Mouse (Mus musculus) forebrain, embryonic 13.5 days (tissue): Measurements from ENCODE around the gene Apobec2. TPM values are rescaled to one million over a fixed set of nuclear protein-coding genes. Genes with fewer than 3 reads are reported as not detected.
A peak's percentile ranks its signal among the peaks of the same experiment; 100 is the strongest.

Experiments
- ATAC-seq: fragments of 200-750 bp; cut with Nextera tagmentation; 2 replicates; pipeline ENCODE4 v1.8.0; 2017
- H3K27ac ChIP-seq: fragments of 300-500 bp; sonication (generic); 2 replicates; pipeline ENCODE4 v1.5.1; 2015; ENCODE audit warnings: inconsistent platforms, mild to moderate bottlenecking, moderate library complexity
- H3K27me3 ChIP-seq: fragments of 300-500 bp; sonication (generic); 2 replicates; pipeline ENCODE4 v1.6.1; 2015; ENCODE audit warnings: mild to moderate bottlenecking, inconsistent platforms
- H3K36me3 ChIP-seq: fragments of 300-500 bp; sonication (generic); 2 replicates; pipeline ENCODE4 v1.6.1; 2015; ENCODE audit warnings: mild to moderate bottlenecking, inconsistent platforms; ENCODE audit not compliant: poor library complexity, severe bottlenecking
- H3K4me1 ChIP-seq: fragments of 300-500 bp; sonication (generic); 2 replicates; pipeline ENCODE4 v1.6.1; 2015; ENCODE audit warnings: inconsistent platforms
- H3K4me2 ChIP-seq: fragments of 300-500 bp; sonication (generic); 2 replicates; pipeline ENCODE4 v1.6.1; 2015; ENCODE audit warnings: inconsistent platforms, mild to moderate bottlenecking, moderate library complexity
- H3K4me3 ChIP-seq: fragments of 300-500 bp; sonication (generic); 2 replicates; pipeline ENCODE4 v1.5.1; 2015; ENCODE audit warnings: mild to moderate bottlenecking, inconsistent platforms
- H3K9ac ChIP-seq: fragments of 300-500 bp; sonication (generic); 2 replicates; pipeline ENCODE4 v1.6.1; 2015; ENCODE audit warnings: mild to moderate bottlenecking, inconsistent platforms
- H3K9me3 ChIP-seq: fragments of 300-500 bp; sonication (generic); replicated peaks from 2 replicates; pipeline ENCODE4 v1.6.1; 2016; ENCODE audit warnings: inconsistent platforms
- WGBS: fragments of 180-500 bp; shearing (Covaris S2); methylation state at CpG from one replicate; pipeline ENCODE4 v1.1.7; 2015; 5-methylcytosine and 5-hydroxymethylcytosine counted together
- polyA plus RNA-seq: library from polyadenylated mRNA; unstranded; fragments of >200 nt; fragmentation: Nextera tagmentation; extraction: Ambion mirVana; gene quantifications from 2 replicates; pipeline ENCODE4 v1.2.1, GENCODE M21; 2015

Apobec2 gene
- polyA plus RNA-seq, 1 experiment from 2014 or later, result 0.72 TPM

DNA sequence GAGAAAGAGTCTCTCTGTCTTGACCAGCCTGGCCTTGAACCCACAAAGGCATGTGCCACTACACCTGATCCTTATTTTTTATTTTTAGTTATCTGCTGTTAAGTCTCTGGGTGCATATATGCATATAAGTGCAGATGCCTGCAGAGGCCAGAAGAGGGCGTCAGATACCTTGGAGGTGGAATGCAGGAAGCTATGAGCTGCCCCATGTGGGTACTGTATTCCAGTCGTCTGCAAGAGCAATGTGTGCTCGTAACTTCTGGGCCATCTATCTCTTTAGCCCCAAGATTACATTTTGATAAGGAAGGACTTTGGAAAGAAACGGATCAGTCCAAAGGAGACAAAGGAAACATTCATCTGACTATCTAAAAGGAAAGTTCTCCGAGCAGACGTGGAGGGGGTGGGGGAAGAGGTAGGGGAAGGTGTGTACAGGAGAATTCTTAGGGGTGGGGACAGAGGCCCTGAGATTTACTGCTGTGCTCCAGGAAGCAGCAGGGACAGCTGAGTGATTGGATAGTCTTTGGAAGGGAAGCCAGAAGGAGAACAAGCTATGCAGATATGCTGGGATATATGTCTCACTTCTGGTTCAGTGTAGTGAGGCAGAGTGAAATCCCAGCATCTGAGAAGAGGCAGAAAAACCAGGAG lies 1.1 kb upstream of the Apobec2 start:
- WGBS, result 75% methylated on average over 6 of the region's 6 CpGs
- Histone ChIP-seq H3K36me3 (no peaks in the 10 kb centered on the region), H3K9me3 (no peaks in the 10 kb centered on the region), H3K27ac (no peak overlapping the region), H3K9ac (no peak overlapping the region), H3K27me3 (no peaks in the 10 kb centered on the region), H3K4me3 (no peak overlapping the region), H3K4me2 (no peak overlapping the region), H3K4me1 (peaks cover 20% of the 10 kb centered on the region)
- no peak for ATAC-seq

DNA sequence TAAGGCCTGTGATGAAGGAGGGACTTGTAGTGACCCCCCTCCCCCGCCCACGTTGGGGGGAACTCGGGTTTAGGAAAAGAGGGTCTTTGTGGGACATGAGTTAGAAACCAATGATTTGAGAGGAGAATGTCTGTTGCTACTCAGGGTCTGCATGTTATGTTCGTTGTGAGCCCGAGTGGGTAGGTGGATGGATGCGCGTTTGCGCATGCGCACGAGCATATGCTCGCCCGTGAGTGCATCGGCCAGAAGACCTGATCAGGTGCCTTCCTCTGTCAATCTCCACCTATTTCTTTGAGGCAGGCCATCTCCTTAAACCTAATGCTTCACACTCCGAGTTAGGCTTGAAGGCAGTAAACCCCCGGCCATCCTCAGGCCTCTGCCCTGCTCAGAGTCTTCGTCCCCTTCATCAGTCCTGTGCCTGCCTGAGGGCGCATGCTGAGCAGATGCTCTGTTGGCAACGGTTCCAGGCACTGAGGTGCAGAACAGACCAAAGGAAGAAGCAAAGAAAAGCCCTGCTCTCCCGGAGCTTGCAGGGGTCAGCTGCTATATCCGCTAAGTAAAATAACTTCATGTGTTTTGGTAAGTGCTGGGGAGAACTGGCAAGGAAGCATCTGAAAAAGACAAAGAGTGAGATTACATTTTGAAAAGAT lies 401 bp upstream of the Apobec2 start:
- Histone ChIP-seq H3K27ac (no peak overlapping the region; the same call in 1 of the 2 replicates), H3K36me3 (no peaks in the 10 kb centered on the region), H3K9ac (no peak overlapping the region), H3K4me3 (no peak overlapping the region), H3K9me3 (no peaks in the 10 kb centered on the region), H3K4me1 (peaks cover 20% of the 10 kb centered on the region), H3K4me2 (no peak overlapping the region), H3K27me3 (no peaks in the 10 kb centered on the region)
- WGBS, result 74% methylated on average over 20 of the region's 20 CpGs
- no peak for ATAC-seq

DNA sequence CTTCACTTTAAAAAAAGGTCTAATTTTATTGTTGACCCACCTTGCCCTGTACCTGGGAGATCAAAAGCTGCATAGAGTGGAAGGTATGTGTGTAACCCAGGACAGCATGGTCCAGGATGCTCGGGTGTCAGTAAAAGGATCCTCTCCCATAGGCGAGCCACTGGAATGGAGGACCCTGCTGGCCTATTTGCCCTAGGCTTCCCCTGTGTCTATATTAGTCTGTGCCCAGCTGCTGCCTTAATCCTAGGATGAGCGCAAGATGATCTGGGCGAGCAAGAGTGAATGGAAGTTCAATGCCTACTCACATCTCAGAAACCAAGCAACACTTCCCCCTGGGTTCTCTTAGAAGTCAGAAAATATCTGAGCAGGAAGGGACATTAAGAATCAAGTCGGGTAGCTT lies 1.7 kb downstream of the Apobec2 start:
- no peak overlapping the region for H3K27ac ChIP-seq

DNA sequence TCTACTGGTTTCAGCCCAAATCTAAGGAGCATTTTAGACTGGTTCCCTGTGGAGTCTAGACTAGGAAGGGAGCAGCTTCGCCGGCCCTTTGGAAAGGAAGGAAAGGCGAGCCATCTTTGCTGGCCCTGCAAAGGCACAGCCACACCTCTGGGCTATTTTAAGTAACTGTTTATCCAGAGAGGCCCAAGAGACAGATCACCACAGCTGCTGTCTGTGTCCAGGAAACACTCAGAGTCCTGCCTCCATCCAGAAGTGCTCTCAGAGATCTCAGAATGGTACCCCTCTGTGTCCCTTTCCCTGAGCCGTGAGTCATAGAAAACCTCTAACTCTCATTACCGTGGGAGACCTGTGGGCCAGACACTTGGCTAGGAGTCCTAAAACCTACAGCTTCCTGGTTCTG lies 2.3 kb downstream of the Apobec2 start:
- Histone ChIP-seq H3K4me1 (peaks cover 24% of the 10 kb centered on the region), H3K4me2 (no peak overlapping the region), H3K36me3 (no peaks in the 10 kb centered on the region), H3K27me3 (no peaks in the 10 kb centered on the region), H3K9me3 (no peaks in the 10 kb centered on the region), H3K27ac (no peak overlapping the region), H3K4me3 (no peak overlapping the region), H3K9ac (no peak overlapping the region)
- 62% methylated on average over 5 of the region's 5 CpGs for WGBS
- no peak for ATAC-seq

More for the DNA sequence above, 1.7 kb downstream of the Apobec2 start:
- Histone ChIP-seq H3K4me1 (peaks cover 18% of the 10 kb centered on the region), H3K4me2 (no peak overlapping the region), H3K9me3 (no peaks in the 10 kb centered on the region), H3K4me3 (no peak overlapping the region), H3K9ac (no peak overlapping the region), H3K36me3 (no peaks in the 10 kb centered on the region), H3K27me3 (no peaks in the 10 kb centered on the region)
- no peak for ATAC-seq
- WGBS, result 76% methylated on average over 5 of the region's 5 CpGs

DNA sequence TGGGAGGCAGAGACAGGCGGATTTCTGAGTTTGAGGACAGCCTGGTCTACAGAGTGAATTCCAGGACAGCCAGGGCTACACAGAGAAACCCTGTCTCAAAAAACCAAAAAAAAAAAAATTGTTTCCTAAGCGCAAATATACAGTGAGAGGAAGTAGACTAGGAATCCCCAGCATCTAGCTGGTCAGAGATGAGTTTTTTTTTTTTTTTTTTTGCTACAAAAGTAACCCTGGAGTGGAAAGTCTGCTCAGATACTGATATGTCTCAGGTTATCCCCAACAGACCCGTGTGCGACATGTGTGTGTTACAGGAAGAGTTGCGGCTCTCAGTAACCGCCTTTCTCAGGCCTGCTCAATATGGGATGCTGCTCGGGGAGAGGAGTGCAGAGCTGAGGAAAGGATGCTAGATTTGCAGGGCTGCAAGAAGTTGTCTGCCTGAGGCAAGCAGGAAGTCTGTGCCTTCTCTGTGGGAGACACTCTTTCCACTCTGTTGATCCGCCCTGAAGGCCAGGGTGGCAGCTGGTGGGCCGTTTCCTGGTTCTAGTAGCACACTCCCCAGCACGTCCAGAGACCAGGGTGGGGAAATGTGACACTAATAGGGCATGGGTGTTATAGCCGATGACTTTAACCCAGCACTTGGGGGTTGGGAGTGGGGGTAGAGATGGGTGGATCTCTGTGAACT lies 4.7 kb downstream of the Apobec2 start:
- H3K4me2 ChIP-seq, result no peak overlapping the region
- H3K4me1 ChIP-seq, result peaks cover 23% of the 10 kb centered on the region
- no peak for ATAC-seq
- H3K27ac ChIP-seq, result no peak overlapping the region
- H3K36me3 ChIP-seq, result no peaks in the 10 kb centered on the region
- H3K9me3 ChIP-seq, result no peaks in the 10 kb centered on the region
- no peak overlapping the region for H3K4me3 ChIP-seq
- no peaks in the 10 kb centered on the region for H3K27me3 ChIP-seq
- 79% methylated on average over 11 of the region's 11 CpGs for WGBS
- H3K9ac ChIP-seq, result no peak overlapping the region

DNA sequence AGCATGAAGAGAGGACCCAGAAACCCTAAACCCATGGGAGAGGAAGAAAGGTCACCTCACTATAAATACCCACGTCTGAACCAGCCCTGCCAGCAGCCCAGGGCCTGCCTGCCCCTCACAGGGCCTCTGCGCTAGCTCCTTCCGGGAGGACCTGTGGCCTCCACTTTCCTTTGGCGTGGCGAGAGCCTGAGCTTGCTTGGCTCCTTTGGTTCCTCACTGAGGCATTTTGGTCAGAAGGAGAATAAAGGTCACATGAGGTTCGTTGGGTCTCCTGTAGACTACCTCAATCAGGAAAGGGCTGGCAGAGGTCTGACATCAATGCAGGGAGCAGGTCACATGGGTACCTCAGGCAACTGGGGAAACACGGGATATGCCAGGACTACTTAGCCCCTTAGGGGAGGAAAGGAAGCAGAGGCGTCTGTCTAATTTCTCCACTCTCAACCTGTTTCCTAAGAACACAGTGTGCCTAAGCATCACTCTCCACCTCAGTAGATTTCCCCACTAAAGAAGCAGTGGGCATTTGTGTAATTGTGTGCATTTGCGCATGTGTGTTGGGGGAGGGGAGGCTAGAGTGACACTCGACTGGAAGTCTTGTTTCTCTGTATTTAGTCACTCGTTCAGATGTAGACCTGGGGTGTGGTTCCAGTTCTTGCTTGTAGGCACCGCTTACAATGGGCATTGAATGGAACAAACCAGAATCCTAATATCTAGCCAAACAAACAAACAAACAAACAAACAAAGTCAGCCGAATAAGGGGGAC lies 5.6 kb downstream of the Apobec2 start:
- H3K27ac ChIP-seq, result no peak overlapping the region; the same call in 1 of the 2 replicates
- 75% methylated on average over 13 of the region's 13 CpGs for WGBS
- ATAC-seq, result no peak
- H3K4me1 ChIP-seq, result peaks cover 15% of the 10 kb centered on the region
- no peaks in the 10 kb centered on the region for H3K36me3 ChIP-seq
- no peaks in the 10 kb centered on the region for H3K27me3 ChIP-seq
- H3K9ac ChIP-seq, result no peak overlapping the region
- H3K9me3 ChIP-seq, result no peaks in the 10 kb centered on the region
- H3K4me2 ChIP-seq, result no peak overlapping the region
- H3K4me3 ChIP-seq, result no peak overlapping the region

DNA sequence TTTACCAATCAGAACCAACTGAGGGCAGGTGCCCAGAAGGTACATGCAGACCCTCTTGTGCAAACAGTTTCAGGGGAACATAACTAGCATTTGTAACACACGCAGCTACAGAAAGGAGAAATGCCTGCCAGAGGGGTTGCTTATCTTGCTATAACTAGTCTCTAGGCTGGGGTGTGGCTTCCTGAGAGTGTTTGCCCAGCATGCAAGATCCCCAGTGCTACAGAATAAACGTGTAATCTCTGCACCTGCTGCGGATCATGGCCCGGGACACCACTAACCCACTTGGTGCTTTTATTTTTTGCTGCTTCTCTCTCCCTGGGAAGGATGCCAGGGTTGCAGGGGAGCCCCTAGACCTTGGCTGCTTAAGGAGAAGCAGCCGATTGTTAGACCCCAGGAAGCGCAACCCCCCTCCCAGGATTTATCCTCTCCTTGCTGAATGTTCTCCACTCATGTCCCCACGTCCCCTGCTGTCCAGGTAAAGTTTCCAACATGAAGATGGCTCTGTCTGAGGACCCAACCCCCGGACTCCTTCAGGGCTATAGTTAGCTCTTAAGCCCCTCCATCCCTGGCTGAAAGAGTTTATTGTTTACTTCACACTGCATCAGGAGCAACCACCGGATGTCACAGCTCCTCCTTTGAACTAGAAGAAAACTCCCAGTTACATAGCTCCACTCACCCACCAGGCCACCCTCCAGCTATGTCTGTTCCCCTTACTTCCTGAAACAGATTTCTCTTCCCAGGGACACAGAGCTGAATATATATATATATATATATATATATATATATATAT lies 6.7 kb downstream of the Apobec2 start:
- no peak for ATAC-seq
- Histone ChIP-seq H3K36me3 (no peaks in the 10 kb centered on the region), H3K9me3 (no peaks in the 10 kb centered on the region), H3K4me3 (no peak overlapping the region), H3K27me3 (no peaks in the 10 kb centered on the region), H3K9ac (no peak overlapping the region), H3K4me2 (no peak overlapping the region), H3K27ac (peak overlapping the region; percentile 36; the same call in 1 of the 2 replicates), H3K4me1 (peaks cover 23% of the 10 kb centered on the region)
- 29% methylated on average over 9 of the region's 9 CpGs for WGBS

DNA sequence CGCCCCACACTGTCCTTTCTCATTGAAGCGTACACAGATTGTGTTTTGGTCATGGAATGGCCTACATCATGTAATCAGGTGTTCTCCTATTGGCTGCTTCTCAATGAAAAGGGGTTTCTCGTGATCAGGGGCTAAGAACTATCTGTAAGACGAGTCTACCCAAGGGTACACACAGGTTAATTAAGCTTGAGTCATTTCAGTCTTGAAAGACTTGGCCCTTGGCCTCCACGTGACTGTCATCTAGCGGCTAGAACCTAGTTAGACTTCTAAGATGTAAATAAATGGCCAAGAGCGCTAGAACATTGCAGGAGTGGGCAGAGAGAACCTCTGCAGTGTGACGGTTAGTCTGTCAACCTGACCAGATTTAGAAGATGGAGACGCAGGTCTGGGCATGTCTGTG lies 8.5 kb downstream of the Apobec2 start:
- no peak for ATAC-seq
- Histone ChIP-seq H3K36me3 (peaks cover 1% of the 10 kb centered on the region; the same call in 1 of the 2 replicates), H3K4me2 (no peak overlapping the region), H3K27ac (no peak overlapping the region), H3K9me3 (no peaks in the 10 kb centered on the region), H3K4me3 (no peak overlapping the region), H3K4me1 (peaks cover 25% of the 10 kb centered on the region), H3K9ac (no peak overlapping the region), H3K27me3 (no peaks in the 10 kb centered on the region)
- 78% methylated on average over 9 of the region's 9 CpGs for WGBS

DNA sequence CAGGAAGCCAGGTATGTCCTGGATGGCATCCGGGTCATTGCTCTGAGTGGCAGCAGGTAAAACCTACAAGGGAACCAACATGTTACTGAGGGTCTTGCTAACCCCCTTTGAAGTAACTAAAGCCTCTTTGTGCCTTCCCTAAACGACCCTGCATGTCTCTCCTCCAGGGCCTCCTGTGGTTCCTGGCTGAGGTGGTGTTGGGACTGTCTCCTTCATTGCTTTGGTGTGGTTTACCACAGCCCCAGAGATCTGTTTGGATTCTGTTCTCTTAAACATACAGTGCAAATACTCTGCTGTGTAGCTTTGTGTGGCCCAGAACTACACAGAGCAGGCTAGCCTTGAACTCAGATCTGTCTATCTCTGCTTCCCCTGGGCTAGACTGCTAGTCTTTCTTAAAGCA lies 13.2 kb downstream of the Apobec2 start:
- no peak for ATAC-seq
- 62% methylated on average over 2 of the region's 2 CpGs for WGBS

DNA sequence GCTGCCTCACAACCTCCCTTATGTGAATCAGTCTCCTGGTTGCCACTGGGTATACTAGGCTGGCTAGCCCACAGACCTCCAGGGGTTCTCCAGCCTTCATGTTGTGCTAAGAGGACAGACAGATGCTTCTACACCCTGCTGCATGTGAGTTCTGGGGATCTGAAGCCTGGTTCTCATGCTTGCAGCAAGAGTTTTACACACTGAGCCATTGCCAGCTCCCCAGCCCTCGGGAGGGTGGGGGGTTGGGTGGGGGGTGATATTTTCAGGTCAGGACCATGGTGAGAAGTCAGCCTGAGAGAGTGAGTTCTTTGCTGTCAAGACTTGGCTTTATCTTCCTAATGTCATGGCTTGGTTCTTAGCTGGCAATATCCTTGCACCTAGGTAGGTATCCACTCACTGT lies 13.9 kb downstream of the Apobec2 start:
- Histone ChIP-seq H3K27ac (no peak overlapping the region), H3K9ac (no peak overlapping the region), H3K36me3 (peaks cover 41% of the 10 kb centered on the region), H3K9me3 (no peaks in the 10 kb centered on the region), H3K4me2 (no peak overlapping the region), H3K4me3 (no peak overlapping the region), H3K27me3 (no peaks in the 10 kb centered on the region), H3K4me1 (peaks cover 10% of the 10 kb centered on the region)
- ATAC-seq, result no peak
- WGBS, result 91% methylated on average over 1 of the region's 1 CpGs

More for the DNA sequence above, 13.2 kb downstream of the Apobec2 start:
- Histone ChIP-seq H3K9me3 (no peaks in the 10 kb centered on the region), H3K4me3 (no peak overlapping the region), H3K27me3 (no peaks in the 10 kb centered on the region), H3K27ac (no peak overlapping the region), H3K9ac (no peak overlapping the region), H3K36me3 (peaks cover 34% of the 10 kb centered on the region), H3K4me2 (no peak overlapping the region), H3K4me1 (peaks cover 10% of the 10 kb centered on the region)

DNA sequence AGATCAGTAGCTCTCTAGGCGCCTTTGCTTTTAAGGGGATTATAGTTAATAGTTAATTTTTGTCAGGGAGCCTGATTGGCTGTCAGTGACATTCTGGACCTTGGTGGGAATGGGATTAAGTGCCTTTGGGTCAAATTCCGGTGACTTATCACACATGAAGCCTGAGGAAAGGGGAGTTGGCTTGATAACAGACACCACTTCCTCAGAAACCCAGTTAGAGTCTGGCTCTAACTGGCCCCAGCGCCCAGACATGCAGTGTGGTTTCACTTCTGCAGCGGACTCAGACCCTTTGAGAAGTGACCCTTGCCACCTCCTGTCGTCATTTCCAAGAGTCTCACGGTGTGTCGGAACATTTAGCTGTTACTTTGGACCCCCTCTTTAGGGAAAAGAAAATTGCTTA lies 14.6 kb downstream of the Apobec2 start:
- Histone ChIP-seq H3K4me3 (no peak overlapping the region), H3K36me3 (peaks cover 46% of the 10 kb centered on the region), H3K27ac (no peak overlapping the region), H3K4me2 (no peak overlapping the region), H3K9ac (no peak overlapping the region), H3K4me1 (peaks cover 10% of the 10 kb centered on the region), H3K27me3 (no peaks in the 10 kb centered on the region), H3K9me3 (no peaks in the 10 kb centered on the region)
- no peak for ATAC-seq
- 91% methylated on average over 7 of the region's 7 CpGs for WGBS
